Mouse (Mus musculus): ENCODE data around the gene Grb2.

- TF ChIP-seq POLR2A (IDR thresholded peaks at IDR 0.05; ENCODE audit: low read depth, low read length) = no peak
- no peak for TF ChIP-seq CTCF (IDR thresholded peaks at IDR 0.05; ENCODE audit: extremely low read depth, insufficient read depth, insufficient read length, insufficient replicate concordance)
Observed at GRCm38 (mm10) chr11:115737608-115738208, 29.3 kb upstream of the Grb2 start.

Measured in spleen, adult 2 months (tissue).